Mouse (Mus musculus) left cerebral cortex, adult 9 months (tissue): Measurements from ENCODE around the gene Gtf2ird2.

Experiments used
- DNase-seq, 2 experiments: peaks; one replicate each; pipeline ENCODE4 v3.0.0; 2022; ENCODE audit warnings: low spot score in 2 of 2

Gene Gtf2ird2

DNA sequence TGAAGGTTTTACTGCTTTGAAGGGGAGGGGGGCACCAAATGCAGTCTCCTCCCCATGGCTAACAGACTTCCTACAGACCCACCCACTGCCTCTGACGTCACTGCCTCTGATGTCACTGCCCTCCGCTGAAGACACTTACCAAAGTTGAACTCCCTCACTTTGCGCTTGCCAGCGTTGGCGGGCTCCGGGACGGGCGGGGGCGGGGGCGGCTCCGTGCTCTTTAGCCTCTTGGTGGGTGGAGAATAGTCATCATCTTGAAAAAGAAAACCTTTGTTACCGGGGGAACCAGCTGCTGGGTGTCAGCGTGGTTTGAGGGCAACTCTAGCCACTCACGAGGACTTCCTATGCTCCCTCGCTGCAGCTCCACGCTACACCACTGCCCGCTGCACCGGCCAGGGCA is 82.6 kb downstream of the Gtf2ird2 start:
- DNase-seq, result no peak

DNA sequence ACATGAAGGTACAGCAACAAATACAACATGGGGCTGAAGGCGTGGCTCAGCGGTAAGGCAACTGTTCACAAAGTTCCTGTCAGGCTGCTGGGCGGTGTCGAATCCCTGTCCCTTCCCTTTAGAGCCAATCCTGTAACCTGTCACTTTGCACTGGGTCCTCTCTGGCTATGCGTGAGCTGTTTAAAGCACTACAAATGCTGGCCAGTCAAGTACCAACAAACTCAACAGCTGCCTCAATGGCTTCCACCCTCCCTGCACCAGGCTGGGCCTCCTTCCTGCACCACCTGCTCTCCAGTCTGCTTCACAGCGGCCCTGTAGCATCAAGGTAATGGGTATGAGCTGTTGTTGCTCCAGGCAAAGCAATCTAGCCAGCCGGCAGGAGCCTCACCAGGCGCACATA is 84.9 kb downstream of the Gtf2ird2 start:
- DNase-seq, result no peak

DNA sequence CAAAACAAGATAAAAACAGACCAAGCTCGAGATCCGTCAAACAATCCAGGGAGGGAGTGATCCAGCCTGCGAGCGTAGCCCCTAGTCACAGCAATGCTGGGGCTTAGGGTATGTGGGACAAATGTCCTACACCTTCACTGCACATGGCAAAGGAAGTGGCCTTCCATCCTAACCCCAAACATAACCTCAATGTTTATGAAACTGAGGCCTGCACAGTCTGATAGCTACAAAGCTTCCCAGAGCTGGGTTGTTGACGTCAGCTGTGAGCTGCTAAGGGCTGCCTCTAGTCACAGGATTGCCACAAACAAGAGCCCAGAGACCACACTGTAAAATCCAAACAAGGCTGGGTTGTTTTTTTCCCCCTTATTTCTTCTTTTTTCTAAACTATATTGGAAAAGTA is 85.9 kb downstream of the Gtf2ird2 start:
- DNase-seq, result no peak

DNA sequence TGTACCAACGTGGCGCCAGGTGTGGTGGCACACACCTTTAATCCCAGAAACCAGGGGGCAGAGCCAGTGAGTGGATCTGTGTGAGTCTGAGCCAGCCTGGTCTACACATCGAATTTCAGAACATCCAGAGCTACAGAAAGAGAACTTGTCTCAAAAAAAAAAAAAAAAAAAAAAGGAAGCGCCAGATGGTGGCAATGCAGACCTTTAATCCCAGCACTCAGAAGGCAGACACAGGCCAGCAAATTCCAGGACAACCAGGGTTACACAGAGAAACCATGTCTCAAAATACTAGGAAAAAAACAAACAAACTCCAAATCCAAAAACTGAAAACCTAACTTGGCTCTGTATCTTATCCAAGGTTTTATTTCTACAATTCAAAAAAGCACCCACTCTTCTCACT is 86.7 kb downstream of the Gtf2ird2 start:
- no peak for DNase-seq

DNA sequence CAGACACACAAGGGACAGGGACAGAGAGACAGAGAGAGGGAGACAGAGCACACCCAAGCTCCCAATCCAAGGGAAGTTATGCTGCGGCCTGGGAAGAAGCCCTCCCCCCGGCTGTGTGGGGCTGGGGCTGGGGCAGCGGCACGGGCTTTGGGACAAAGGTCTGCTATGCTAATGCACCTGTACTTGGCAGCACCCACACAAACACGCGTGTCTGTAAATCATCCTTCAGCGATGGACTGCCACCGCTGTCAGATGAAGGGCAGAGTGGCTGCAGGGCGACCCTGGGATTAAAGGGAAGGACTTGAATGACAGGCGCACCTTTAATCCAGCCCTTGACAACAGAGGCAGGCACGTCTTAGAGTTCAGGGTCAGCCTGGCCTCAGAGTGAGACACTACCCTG is 87.6 kb downstream of the Gtf2ird2 start:
- no peak for DNase-seq

DNA sequence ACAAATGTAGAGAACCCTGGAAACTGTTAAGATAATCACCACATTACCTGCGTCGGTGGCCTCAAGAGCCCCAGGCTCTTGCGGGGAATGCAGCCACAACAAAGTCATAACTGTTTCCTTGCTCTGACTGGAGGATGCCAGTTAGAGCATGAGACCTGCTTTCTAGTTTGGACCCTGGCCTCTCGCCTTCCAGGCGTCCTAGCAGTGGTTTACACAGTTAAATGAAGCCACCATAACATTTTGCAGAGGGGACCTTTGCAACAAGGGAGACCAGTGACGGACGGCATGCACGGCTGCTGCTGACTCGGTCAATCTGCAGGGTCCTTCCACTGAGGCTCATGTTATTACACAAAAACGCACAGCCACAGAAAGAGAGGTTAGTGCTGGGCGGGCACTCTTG is 88.9 kb downstream of the Gtf2ird2 start:
- DNase-seq, result no peak

DNA sequence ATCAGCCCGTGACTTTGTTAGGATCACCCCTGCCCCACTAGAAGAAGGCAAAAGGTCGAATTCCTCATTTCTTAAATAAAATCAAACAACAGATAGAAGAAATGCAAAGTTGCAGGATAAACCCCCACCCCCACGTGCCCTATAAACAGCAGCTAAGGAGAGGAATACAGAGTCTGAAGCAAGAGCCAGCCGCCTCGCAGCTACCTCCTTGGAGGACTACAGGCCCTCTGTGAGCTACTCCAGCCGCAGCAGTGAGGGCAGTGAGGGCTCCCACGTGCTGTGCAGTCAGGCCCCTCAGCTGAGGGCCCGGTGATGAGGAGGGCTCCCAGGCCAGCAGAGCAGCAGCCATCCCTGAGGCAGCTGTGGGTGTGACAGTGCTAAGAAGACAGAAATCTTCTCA is 89.9 kb downstream of the Gtf2ird2 start:
- DNase-seq, result no peak
